Mouse (Mus musculus) mammary gland, adult 2 months (tissue): ENCODE measurements around the gene Gripap1. TPM values are rescaled to one million over a fixed set of nuclear protein-coding genes. Genes with fewer than 3 reads are reported as not detected.

Experiments
- polyA plus RNA-seq: library from polyadenylated mRNA; depleted of rRNA; stranded (reverse); fragments of >200 nt; gene quantifications from 2 replicates; pipeline ENCODE4 v1.2.3, GENCODE M21; 2012; ENCODE audit warnings: low replicate concordance; rRNA removed

Gripap1 gene
- polyA plus RNA-seq = 29.7 and 46.8 TPM in 2 replicates

DNA sequence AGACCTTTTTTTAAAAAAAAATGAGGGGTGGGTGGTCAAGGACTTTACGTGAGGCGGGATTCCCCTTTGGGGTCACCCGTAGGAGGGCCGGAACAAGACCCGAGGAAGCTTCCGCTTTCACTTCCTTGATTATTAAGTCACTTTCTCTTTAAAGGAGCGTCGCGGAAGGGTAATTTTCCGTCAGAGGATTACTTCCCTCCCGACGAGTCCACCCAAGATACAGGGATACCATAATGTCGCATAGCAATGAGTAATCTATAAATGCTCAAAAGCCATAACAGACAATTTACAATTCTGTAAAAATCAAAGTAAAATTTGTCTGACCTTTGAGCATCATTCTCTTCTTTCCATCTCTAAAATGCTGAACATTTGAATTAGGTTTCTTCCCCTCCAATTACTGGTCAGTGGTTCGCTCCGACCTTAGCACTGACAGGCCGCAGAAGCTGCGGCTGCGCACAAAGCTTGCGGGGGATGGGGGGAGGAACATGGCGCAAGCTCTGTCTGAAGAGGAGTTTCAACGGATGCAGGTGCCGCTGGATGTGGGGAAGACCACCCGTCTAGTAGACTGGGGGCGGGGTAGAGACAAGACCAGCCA, at the start of gene Gripap1:
TSS of gene Gripap1 (plus strand) at position 224 of the 595 bp plus-strand sequence.

DNA sequence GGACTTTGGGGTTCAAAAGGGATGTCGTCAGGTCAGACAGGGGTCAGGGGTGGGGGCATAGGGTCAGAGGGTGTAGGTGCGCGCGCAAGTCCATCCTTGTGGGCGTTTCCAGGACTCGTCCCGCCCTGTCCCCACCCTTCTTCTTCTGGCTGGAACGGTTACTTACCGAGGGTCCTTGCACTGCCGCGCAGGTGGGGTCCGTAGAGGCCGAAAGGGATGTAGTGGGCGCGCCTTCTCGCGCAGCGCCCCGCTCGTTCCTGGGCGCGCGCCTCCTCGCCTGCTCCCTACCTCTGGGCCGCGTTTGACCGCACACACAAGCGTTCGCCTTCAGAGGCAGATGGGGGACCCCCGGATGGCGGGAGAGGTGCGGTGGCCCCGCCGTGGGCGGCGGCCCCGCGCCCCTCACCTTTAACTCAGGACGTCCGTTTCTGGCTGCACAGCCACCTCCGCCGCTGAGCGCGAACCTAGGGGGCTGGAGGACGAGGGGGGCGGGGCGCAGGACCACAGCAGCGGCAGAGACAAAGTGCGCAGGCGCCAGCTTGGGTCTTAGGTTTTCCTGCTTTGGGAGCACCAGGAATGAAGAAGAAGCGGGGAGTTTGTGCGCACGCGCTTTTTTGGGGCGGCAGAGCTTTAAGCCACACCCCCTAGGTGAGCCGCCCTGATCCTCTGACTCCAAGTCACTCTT, 39.0 kb upstream of the Gripap1 start, which contains the start of gene Ccdc120:
TSS of gene Ccdc120 (minus strand) at position 474 of the 685 bp plus-strand sequence.

DNA sequence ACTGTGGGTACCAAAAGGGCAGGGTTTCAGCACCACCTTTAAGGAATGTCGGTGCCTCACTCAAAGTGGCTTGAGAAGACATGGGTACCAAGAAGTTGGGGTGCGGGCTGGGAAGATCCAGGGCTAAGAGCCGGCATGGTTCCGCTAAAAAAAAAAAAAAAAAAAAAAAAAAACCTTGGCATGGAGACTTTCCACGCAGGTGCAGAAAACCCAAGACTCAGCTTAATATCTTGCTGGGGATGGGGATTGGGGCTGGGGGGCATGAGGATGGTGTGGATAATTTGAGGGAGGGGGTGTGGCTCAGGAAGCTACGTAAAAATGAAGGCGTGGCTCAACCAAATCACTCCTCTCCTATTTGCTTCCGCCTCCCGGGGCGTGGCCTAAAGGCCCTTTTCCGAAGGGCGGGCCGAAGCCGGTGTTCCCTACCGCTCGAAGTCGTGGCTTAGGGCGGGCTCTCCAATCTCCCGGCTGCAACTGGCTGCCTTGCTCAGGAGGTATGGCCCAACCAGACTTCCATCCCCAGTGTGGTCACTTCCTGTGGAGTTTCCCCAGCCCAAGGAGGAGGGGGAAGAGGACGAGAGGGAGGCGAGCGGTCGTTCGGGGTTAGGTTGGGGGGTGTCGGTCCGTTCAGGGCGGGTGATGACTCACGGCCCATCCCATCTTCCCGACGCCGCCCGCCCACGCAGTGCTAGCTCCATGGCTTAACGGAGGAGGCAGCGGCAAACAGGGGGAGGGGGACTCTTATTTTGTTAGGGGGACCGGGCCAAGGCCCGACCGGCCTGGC, 27.2 kb upstream of the Gripap1 start, which contains the start of gene Tfe3:
TSS of gene Tfe3 (plus strand) at position 424 of the 784 bp plus-strand sequence.

DNA sequence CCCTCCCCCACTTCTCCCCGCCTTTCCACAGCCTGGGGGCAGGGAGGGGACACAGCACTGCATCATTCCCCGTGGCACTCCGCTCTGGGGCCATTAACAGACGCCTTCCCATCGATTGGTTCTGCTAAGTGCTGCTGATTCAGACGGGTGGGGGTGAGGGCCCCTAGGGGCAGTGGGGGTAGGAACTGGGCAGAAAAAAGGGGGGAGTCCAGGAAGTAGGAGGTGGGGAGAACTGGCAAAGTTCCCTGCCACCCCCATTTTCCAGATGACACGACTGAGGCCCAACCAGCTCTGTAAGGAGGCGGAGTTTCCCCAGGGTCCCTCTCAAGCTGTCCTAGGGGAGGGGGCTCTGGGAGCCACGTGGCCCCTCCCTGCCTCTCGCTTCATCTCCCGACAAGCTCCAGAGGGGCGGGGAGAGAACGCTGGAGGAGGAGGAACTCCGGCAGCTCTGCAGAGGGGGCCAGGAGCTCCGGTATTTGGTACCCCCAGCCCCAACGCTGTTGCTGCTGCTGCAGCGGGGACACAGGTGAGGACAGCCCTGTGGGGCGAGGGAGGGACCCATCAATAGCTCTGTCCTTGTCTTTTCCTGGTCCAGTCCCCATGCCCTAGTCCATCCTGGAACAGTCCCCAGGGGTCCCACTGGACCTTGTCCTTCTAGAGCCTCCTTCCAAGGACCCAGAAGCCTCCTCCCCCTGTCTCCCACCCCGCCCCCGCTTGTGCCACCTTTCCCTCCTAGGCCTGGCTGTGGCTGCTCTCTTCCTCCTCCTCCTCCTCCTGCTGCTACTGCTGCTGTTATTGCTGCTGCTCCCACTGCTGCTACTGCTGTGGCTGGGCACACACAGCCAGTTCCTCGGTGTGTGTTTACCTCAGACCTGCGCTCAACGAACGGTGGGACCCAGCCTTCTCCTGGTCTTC, 32.6 kb downstream of the Gripap1 start, which contains the start of gene Kcnd1:
TSS of gene Kcnd1 (plus strand) at position 425 of the 915 bp plus-strand sequence.

DNA sequence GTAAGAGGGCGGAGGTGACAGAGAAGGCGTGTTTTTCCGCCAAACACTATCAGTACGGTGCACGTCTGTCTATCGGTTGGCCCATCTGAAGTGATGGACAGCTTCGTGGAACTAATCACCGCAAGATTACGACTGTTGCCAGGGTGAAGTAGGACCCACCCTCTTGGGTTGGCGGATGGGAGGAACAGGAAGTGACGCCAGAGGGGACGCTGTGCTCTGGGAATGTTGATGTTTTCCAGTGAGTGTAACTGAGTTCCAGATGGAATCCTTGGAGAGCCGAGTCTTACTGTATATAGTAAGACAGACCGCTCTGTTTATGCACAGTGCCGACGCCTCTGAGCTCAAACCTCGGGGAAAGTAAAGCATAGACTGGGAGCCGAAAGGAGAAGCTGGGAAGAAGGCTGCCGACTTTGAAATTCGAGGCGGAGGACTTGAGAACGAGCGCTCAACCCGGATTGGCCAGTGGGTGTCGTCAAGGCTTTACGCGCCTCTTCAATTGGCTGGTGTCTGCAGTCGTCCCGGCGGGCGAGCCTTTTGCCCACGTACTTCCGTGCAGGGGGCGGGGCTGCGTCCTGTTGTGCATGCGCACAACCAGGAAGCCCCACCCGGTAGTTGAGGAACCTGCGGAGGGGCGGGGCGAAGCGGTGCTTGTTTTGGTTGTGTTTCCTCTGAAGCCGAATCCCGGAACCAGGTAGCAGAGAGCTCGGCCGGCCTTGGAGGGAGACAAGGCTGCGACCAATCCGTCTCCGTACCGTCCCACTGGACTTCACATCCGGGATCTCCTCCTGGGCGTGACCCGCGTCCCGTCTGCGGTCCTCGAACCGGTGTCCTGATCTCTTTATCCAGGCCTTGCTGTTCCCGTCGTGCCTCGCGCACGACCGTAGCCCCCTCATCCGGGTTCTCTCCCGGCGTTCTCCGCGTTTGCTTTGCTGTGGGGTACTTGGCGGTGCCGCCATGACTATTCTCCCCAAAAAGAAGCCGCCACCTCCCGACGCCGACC, 51.9 kb downstream of the Gripap1 start, which contains the start of gene Otud5:
TSS of gene Otud5 (plus strand) at position 202 of the 1,000 bp plus-strand sequence.

Other genes starting within 250 kb of the Gripap1 start
- 3.3 and 11.9 TPM in 2 replicates for gene Foxp3, start 216.1 kb upstream of the Gripap1 start, polyA plus RNA-seq
- gene Ppp1r3f, start 215.5 kb upstream of the Gripap1 start, polyA plus RNA-seq = 3.0 and 6.5 TPM in 2 replicates
- 17.5 and 20.1 TPM in 2 replicates for gene Ccdc22, start 184.2 kb upstream of the Gripap1 start, polyA plus RNA-seq
- 0.10 and 0.16 TPM in 2 replicates for gene Cacna1f, start 182.7 kb upstream of the Gripap1 start, polyA plus RNA-seq
- 5.7 and 8.6 TPM in 2 replicates for gene Syp, start 151.3 kb upstream of the Gripap1 start, polyA plus RNA-seq
- gene Prickle3, start 132.5 kb upstream of the Gripap1 start, polyA plus RNA-seq = 37.2 and 57.8 TPM in 2 replicates
- gene Plp2, start 118.4 kb upstream of the Gripap1 start, polyA plus RNA-seq = 137 and 304 TPM in 2 replicates
- gene Magix, start 108.5 kb upstream of the Gripap1 start, polyA plus RNA-seq = 4.8 and 17.7 TPM in 2 replicates
- 5.4 and 7.0 TPM in 2 replicates for gene Gpkow, start 92.6 kb upstream of the Gripap1 start, polyA plus RNA-seq
- 52.6 and 81.0 TPM in 2 replicates for gene Wdr45, start 75.4 kb upstream of the Gripap1 start, polyA plus RNA-seq
- gene Gm45208, start 67.5 kb upstream of the Gripap1 start, polyA plus RNA-seq = 0.95 and 4.4 TPM in 2 replicates
- gene Praf2, start 61.3 kb upstream of the Gripap1 start, polyA plus RNA-seq = 50.1 and 63.0 TPM in 2 replicates
- 13.2 and 28.8 TPM in 2 replicates for gene Ccdc120, start 38.9 kb upstream of the Gripap1 start, polyA plus RNA-seq
- 31.3 and 39.5 TPM in 2 replicates for gene Tfe3, start 27.2 kb upstream of the Gripap1 start, polyA plus RNA-seq
- gene Kcnd1, start 32.5 kb downstream of the Gripap1 start, polyA plus RNA-seq = 3.0 and 3.3 TPM in 2 replicates
- 25.7 and 37.9 TPM in 2 replicates for gene Otud5, start 51.6 kb downstream of the Gripap1 start, polyA plus RNA-seq
- 19.4 and 44.8 TPM in 2 replicates for gene Pim2, start 88.5 kb downstream of the Gripap1 start, polyA plus RNA-seq
- gene Slc35a2, start 94.3 kb downstream of the Gripap1 start, polyA plus RNA-seq = 70.2 and 98.2 TPM in 2 replicates
- gene Pqbp1, start 109.5 kb downstream of the Gripap1 start, polyA plus RNA-seq = 60.2 and 64.8 TPM in 2 replicates
- 45.2 and 48.8 TPM in 2 replicates for gene Timm17b, start 109.6 kb downstream of the Gripap1 start, polyA plus RNA-seq
- gene Gm10491, start 118.1 kb downstream of the Gripap1 start, polyA plus RNA-seq = not detected in 2 replicates
- gene Gm10490, start 119.8 kb downstream of the Gripap1 start, polyA plus RNA-seq = not detected in 2 replicates
- 0.12 TPM in 1 of 2 replicates, not detected in the other for gene Pcsk1n, start 130.1 kb downstream of the Gripap1 start, polyA plus RNA-seq
- gene Eras, start 138.8 kb downstream of the Gripap1 start, polyA plus RNA-seq = not detected in 2 replicates
- gene Hdac6, start 158.1 kb downstream of the Gripap1 start, polyA plus RNA-seq = 28.6 and 37.1 TPM in 2 replicates
- 1.9 TPM in 2 replicates for gene Gata1, start 188.3 kb downstream of the Gripap1 start, polyA plus RNA-seq
- not detected in 2 replicates for gene Glod5, start 228.7 kb downstream of the Gripap1 start, polyA plus RNA-seq